Mouse (Mus musculus): ENCODE results near the gene Ahr.
A peak's percentile ranks its signal among the peaks of the same experiment; 100 is the strongest.

Ahr gene

DNA sequence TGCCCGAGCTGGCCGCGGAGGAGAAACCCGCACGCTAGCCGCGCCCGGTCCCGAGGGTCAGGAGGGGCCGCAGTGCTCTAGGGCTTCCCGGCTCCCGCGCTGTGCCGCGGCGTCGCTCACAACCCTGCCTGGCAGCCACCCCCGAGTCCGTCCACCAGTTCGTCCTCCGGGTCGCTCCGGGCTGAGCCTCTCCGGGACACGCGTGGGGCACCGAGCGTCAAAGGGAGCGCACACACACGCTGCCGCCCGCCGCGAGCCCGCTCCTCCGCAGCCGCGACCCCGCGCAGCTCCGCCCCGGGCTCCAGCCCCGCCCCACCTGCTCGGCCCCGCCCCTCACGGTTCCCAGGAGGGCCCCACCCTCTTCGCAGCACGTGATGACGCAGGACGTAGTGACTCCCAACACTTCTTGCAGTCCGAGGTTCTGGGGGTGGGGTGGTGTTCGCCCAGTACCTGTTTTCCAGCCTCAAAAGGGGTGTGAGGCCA lies at the start of gene Ahr:
Ahr (minus strand) TSS at position 285 of the 483 bp plus-strand sequence.
- peak; percentile 83 for DNase-seq

DNA sequence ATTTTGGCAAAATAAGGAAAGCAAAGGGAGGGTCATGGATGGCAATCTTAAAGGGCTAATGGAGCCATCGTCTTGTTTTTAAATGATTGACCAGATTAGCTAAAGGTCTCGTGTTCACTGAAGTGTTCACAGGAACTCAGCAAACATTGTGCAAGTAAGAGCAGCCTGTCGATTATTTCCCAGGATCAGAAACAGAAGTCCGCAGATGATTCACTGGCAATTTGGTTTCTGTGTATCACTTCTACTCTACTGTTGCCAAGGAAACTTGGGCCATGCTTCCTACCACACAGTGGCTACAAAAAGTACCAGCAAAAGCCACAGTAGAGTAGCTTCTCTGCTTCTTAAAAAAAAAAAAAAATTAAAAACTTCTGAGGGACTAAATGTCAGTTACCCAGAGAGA lies 44.0 kb upstream of the Ahr start:
- DNase-seq: no peak

DNA sequence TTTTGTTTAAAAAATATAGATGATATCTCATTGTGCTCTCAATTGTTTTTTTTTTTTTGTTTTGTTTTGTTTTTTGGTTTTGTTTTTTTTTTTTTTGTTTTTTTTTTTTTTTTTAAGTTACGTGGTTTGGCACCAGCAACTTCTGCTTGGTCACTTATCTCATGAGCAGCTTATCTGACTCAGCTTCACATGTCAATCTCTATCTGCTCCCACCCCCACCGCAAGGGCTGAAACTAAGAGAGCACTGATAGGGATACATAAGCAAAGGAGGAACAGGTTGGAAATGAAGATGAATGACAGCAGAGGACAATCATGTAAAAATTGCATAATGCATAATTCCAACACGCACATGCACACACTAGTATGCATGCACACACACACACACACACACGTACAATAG lies 41.3 kb upstream of the Ahr start:
- DNase-seq: no peak

DNA sequence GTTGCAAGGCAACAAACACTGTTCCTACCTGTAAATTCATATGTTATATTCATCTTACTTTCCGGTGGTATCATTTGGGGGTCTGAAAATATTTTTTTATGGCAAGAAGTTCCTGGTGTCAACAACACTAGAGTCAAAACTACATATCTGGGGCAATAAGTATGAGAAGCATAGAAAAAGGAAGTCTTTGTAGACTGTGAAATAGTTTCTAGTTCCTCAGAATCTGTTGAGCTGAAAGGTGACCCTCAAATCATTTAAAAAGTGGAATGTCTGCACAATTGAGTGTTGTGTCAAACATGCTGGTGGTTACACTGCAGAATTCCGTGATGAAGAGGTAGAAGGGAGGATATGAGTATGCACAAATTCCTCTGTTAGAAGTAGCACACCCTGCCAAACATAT lies 38.9 kb upstream of the Ahr start:
- no peak for DNase-seq

DNA sequence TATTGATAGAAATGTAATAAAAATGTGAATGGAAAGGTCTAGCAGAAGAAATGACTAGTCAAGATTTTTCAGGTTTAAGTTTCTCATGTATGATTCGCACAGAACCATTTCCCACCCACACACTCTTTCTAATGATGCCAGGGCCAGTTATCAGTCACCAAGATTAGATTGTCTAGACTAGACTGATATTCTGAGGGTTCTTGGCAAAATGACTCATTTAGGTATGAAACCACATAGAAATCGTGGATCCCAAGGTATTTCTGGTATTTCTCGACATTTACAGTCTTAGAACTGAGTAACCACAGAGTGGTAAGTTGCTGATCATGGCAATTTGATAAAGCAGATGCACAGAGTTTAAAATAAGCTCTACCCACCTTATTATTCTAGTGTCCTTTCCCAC lies 28.0 kb upstream of the Ahr start:
- DNase-seq: no peak

DNA sequence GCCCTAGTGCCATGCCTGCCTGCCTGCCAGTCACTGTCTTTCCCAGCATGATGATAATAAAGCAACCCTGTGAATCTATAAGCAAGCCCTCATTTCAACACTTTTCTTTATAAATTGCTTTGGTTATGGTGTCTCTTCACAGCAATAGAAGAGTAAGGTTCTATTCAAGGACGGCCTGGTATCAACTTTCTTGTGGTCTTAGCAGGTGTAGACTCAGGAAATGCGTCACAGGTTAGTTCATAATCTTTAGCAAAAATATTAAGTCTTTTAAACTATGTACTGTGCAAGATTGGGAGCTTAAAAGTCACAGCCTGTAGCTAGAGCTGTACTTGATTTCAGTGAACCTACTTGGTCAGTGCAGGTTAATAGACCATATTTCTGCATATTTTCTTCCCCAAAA lies 24.0 kb upstream of the Ahr start:
- no peak for DNase-seq

DNA sequence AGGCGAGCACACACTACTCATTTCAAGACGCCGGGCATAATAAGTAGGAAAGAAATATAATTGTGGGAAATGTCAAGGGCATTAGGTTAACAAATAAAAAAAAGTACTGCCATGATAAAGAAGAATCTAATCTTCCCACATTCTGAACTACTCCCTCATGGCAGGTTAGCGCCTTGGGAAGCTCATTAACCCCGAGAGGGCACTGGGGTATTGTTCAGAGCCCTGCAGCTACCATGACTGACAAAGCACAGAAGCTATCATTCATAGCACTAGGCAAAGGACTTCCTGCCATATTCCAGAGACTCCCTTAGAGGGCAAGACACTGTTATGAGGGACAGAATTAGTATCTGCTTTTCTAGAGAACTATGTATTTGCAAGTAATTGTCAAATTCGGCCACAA lies 21.1 kb upstream of the Ahr start:
- DNase-seq: no peak

DNA sequence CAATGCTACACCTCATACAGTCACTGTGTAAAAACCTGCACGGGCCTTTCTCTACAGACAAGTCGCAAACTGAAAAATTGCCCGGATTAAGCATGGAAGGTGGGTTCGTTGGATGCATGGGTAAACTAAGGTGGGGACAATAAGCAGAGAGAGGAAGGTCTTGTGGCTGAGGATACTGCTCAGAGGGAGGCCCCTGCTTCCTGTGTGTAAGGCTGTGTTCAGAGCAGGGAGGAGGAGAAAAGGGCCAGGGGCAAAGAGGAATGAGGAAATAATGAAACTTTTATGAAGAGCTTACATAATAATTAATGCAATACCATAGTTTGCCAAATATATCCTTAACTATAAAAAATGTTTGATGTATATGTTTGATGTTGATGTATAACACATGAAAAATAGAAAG lies 19.5 kb upstream of the Ahr start:
- DNase-seq: no peak

DNA sequence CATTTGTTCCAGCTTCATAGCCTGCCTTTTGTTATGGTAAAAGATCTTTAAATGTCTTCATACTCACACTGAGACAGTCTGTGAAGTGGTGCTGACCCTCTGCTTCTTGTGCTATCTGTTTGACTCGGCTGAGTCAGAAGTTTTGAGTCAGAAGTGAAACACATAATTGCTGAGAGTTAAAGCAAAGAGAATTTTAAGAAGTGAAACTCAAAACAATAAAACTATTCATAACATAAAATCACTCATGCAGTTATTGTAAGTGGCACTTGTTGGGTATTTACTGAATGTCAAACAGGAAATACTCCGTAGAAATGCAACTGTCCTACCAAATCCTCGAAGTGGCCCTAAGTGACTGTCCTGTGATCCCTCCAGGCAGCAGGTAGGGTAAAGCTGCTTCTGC lies 18.3 kb upstream of the Ahr start:
- no peak for DNase-seq

DNA sequence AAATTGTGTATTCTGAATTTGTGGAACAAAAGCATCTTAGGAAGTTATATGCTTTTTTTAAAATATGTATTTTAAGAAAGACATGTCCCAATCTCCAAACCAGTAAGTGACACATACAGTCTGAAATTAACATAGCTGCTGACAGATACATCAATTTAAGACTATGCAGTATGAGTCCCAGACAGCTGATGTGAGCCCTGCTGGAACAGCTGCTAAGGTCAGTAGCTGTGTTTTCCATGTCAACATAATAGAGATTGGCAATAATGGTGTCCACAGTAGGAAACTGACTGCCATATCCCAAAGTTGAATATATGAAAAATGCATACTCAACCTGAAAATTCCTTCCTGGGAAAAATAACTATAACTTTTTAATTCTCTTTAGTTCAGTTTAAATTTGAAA lies 15.5 kb upstream of the Ahr start:
- no peak for DNase-seq

DNA sequence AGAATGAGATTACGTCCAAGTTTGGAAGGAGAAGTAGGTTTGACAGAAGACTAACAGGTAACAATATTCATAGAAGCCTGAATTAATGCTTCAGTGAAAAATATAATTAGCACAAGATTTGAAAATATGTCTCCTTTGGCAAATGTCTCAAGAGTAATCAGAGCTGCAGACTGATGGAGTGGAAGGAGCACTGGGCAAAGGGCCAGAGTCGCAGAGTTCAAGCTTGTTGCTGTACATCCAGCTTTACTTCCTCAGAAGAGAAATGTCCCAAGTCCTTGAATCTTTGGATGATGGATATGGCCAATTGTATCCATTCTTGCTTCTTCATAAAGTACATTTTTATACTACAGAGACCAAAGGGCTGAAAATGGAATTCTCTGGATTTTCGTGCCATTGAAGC lies 8.0 kb upstream of the Ahr start:
- no peak for DNase-seq

DNA sequence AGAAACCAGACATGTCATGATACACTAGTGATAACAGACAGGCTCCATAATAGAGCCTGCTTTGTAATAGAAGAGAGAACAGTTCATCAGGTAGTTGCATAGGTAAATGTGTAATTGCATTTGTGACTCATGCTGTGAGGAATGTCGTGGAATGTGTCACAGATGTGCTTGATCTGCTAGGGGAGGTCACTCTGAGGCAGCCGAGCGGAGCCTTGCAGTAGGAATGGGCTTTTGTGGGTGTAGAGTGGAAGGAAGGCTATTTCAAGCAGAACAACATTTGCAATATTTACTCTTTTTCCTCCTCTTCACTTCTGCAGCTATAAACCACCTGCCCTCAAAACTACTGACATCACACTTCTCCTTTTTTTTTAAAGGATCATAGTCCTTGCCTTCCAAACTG lies 4.0 kb upstream of the Ahr start:
- no peak for DNase-seq

DNA sequence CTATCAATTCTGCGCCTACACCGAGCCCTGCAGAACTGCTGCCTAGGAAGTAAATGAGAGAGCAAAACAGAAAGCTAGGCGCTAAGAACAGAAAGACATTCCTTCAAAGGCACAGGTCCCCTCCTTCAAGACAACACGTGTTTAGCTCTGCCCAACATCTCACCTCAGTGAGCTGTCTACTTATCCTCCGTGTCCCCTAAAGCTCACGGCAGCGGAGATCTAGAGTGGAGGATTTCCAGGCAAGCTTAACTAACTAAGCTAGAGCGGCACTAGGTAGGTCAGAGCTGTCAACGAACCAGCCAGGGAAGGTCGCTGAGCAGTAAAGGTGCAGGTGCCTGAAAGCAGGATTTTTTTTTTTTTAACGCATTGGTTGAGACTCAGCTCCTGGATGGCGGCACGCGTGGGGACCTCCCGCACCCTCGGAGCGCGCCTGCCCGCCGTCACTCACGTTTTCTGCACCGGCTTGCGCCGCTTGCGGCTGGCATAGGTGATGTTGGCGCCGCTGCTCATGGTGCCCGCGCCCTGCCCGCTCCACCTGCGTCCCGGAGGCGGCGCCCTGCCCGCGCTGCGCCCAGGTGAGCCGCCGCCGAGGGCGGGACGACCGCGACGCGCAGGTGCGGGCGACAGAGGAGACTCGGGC lies 604 bp downstream of the Ahr start:
- peak; percentile 45 for DNase-seq

DNA sequence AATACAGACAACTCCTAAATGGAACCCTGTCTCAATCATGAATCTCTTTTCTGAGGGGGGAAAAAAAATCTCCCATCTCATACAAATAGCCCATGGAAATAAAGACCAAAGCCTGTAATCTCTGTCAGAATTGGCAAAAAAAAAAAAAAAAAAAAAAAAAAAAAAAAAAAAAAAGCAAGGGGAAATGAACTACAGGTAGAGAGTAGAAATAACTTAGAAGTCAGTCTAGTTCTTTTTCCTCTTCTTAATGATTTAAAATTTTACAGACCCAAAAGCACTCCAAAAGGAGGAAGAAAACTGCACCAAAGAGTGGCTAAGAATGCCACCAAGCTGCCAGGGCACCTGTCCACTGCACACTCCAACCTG lies 1.1 kb downstream of the Ahr start:
- no peak for DNase-seq

DNA sequence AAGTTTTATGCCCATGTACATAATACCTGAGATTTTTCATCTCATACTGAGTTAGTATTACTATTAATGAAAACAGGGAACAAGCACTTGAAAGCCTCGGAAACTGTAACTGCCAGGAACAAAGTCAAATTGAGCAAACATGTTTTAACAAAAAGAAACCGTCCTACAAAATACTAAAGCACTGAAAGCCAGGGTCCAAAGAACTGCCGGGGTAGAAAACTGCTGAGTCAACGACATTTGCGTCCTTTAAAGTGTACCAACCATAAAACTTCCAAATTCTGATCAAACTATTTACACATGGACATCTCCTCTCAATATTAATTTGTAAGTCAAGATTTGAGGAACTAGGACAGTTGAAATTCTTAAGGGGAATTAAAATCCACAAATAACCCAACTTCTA lies 1.7 kb downstream of the Ahr start:
- no peak for DNase-seq

DNA sequence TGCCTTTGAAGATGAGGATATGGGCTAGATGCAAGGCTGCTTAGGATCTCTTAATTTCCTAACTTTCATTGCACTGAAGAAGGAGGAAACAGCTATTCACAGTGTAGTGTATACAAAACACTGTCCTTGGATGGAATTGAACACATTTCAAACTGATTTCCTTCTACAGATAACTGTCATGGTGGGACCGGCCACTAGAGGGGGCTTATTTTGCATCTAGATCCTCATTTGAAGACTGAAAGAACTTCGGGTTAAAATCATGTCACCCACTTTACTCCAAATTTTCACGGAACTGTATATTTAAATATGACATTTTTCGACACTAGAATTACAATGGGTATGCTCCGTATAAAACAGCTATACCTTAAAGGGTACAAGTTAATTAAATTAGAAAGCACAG lies 2.7 kb downstream of the Ahr start:
- peak; percentile 83 for DNase-seq

DNA sequence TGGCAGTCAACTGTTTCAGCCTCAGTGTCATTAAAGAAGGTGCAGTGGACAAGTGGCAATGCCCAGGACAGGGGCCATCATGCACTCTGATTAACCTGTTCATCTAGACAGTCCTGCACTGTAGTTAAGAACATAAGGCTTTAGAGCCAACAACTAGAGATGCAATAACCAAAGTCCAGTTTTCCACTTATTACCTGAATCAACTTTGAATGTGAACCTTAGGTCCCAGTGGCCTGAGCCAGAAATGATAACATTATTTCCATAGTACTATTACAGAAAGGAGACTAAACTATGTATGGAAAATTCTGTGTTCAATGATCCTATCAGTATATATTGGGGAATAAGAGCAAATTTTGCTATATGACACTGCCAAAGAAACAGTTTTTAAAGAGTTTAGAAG lies 4.3 kb downstream of the Ahr start:
- DNase-seq: no peak

DNA sequence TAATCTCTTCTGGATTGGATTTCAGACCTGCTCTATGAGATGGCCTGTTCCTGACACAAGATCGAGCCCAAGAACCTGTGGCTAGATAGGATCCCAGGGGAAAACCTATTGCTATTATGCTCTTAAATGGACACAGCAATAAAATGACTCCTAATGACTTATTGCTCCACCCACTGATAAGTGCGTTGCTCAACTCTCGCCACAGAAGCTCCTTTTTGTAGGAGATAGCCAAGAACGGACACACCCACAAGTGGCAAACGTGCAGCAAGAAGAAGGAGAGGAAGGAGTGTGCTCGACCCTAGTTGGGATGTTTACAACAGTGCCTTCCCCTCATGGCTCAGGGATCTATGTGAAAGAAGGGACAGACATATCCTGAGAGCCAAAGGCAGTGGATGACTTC lies 7.4 kb downstream of the Ahr start:
- no peak for DNase-seq

DNA sequence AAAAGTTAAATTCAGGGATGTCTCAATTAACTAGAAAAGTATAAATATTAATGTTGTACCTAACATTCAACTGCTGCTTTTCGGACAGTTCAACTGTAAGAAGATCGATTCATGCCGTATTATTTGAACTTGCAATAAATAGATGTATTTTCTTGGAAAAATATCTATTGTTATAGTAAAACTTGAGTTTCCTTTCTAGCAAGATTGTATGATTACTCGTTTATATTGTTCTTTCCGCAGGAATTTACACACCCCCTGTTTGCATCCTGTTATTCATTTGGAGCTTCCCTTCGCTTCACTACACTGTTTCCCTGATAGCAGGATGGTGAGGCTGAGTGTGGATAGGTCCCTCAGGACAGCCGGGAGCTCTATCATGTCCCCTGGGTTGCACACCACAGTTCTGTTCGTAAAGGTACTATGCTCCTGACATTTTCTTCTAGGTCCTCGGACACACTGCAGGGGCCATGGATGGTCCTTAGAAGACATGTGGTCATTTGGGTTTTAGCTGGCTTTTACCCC lies 12.2 kb downstream of the Ahr start:
- DNase-seq: no peak

DNA sequence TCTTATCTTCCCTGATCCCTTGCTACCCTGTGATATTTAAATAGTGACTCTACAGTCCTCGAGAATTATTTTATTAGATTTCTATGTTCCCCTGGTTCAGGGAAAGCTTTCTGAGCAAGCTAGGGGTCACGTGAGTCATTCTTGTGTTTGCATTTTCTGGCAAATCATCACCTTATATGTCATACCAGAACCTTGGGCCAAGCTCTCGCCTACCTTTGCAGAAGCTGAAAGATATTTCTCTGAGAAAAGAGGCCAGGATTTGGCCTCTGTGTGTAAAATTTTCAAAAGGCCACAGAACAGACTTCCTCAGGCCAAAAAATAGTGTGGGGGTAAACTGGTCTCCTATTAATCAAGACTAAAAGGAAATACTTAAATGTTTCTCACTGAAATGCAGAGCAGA lies 19.2 kb downstream of the Ahr start:
- DNase-seq: no peak

DNA sequence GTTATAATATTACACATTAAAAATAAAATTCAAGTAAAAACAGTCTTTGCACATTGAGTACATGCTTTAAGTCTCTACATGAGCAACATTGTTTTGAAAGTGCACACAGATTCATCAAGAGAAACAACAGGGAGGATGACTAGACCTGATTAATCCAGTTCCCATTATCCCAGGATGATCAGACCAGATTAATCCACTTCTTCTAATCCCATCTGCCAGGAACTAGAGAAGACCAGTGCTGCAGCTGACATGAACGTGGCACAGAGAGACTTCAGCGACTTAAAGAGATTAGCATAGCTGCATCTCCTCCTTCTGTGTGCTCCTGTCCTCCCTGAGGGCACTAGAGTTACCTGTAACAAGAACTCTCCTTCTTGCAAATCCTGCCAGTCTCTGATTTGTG lies 20.2 kb downstream of the Ahr start:
- DNase-seq: no peak

DNA sequence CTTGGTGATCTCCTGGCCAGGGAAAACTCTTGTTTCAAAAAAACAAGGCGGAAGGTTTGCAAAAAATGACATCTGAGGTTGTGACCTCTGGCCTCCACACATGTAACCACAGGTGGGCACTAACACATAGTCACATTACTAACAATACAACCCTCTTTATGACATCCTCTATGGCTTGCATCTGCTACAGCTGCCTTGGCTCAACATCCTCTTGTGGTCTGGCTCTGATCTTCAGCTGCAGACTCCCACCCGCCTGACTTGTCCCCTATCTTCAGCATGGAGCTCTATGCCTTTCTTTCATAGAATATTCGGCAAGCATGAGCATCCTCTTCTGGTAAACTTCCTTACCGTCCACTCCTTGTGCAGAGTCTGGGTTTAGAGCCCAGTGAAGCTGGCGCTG lies 24.1 kb downstream of the Ahr start:
- DNase-seq: no peak

DNA sequence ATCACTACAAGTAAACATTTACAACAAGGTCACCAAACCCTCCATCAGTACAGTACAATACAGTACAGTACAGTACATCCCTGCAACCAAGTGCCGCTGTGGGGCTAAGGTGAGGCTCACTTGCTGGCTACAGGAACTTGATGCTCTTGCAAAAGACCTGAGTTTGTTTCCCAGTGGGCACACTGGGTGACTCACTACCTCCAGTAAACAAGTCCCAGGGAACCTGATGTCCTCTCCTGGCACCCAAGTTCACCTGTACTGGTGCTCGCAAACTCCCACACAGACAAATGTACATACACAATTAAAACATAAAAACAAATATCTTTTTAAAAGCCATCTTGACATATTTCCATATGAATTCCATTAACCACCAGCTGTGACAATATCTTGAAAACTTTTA lies 28.5 kb downstream of the Ahr start:
- DNase-seq: no peak

DNA sequence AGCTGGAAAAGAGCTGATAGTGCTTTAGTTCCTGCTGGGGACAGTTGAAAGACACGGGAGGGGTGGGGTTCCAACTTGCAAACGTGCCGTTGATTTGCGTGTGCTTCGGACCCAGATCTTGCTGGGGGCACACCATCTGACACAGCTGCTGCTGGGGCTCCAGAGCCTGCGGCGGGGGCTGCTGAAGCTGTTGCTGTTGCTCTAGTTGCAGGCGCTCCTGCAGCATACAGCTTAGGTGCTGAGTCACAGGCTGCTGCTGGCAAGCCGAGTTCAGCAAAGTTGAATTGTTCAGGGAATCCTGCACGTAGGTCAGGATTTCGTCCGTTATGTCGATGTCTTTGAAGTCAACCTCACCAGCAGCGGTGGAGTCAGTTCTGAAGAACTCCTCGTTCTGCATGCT lies 30.8 kb downstream of the Ahr start:
- no peak for DNase-seq

DNA sequence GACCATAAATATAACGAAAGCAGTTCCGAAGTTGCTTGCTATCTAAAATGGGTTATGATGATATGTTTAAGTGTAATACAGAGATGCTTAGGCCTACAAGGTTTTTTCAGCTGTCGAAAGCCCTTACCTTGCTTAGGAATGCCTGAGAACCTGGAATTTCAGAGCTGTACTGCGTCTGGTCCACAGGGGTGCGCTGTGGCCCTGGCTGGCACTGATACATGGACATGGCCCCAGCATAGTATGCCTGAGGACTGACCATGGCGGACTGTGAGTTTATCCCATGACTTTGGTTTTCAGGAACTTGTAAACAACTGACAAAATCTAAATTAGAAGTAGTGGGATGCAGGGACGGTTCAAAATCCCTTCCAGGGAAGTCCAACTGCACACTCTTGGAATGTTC lies 31.3 kb downstream of the Ahr start:
- no peak for DNase-seq

DNA sequence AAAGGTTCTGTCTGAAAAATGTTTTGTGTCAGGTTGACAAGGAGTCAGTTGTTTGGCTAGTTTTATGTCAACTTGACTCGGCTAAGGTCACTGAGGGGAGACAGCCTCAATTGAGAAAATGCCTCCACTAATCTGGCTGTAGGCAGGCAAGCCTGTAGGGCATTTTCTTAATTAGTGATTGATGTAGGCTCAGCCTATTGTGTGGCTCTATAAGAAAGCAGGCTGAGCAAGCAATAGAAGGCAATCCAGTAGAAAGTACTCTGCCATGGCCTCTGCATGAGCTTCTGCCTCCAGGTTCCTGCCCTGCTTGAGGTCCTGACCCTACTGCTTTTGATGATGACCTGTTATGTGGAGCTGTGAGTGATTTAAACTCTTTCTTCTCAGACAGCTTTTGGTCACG lies 33.4 kb downstream of the Ahr start:
- DNase-seq: no peak
